Mouse (Mus musculus) hindbrain, embryonic 16.5 days (tissue): ENCODE results near the gene Gm17490. TPM values are rescaled to one million over a fixed set of nuclear protein-coding genes. Genes with fewer than 3 reads are reported as not detected.
"Not testable (repeated sequence)": the region's sequence is repeated elsewhere in the genome, so short reads cannot be mapped to it uniquely, and the experiment has no call there.

Experiments
- ATAC-seq: fragments of 200-750 bp; cut with Nextera tagmentation; 2 replicates; pipeline ENCODE4 v1.8.0; 2017; ENCODE audit warnings: moderate TSS enrichment, moderate library complexity
- H3K27ac ChIP-seq: fragments of 300-500 bp; sonication (generic); 2 replicates; pipeline ENCODE4 v1.5.1; 2014; ENCODE audit warnings: low read depth, mild to moderate bottlenecking, control low read depth, low read length, moderate library complexity
- H3K27me3 ChIP-seq: fragments of 300-500 bp; sonication (generic); replicated peaks from 2 replicates; pipeline ENCODE4 v1.6.1; 2014; ENCODE audit warnings: low read length; ENCODE audit not compliant: control insufficient read depth, insufficient read depth
- H3K36me3 ChIP-seq: fragments of 300-500 bp; sonication (generic); 2 replicates; pipeline ENCODE4 v1.6.1; 2014; ENCODE audit warnings: mild to moderate bottlenecking, low read length, moderate library complexity, mixed read lengths; ENCODE audit not compliant: control insufficient read depth, insufficient read depth
- H3K4me1 ChIP-seq: fragments of 300-500 bp; sonication (generic); 2 replicates; pipeline ENCODE4 v1.6.1; 2014; ENCODE audit warnings: low read depth, low read length; ENCODE audit not compliant: control insufficient read depth, insufficient read depth
- H3K4me2 ChIP-seq: fragments of 300-500 bp; sonication (generic); 2 replicates; pipeline ENCODE4 v1.6.1; 2014; ENCODE audit warnings: mild to moderate bottlenecking, low read length, control low read depth, moderate library complexity
- H3K4me3 ChIP-seq: fragments of 300-500 bp; sonication (generic); 2 replicates; pipeline ENCODE4 v1.5.1; 2014; ENCODE audit warnings: mild to moderate bottlenecking, low read length, control low read depth, moderate library complexity
- H3K9ac ChIP-seq: fragments of 300-500 bp; sonication (generic); 2 replicates; pipeline ENCODE4 v1.6.1; 2014; ENCODE audit warnings: low read depth, mild to moderate bottlenecking, control low read depth, low read length, moderate library complexity
- H3K9me3 ChIP-seq: fragments of 300-500 bp; sonication (generic); 2 replicates; pipeline ENCODE4 v1.6.1; 2014; ENCODE audit warnings: mild to moderate bottlenecking, low read length, moderate library complexity; ENCODE audit not compliant: control insufficient read depth
- WGBS: fragments of 180-500 bp; shearing (Covaris S2); extraction: QIAGEN DNeasy Blood & Tissue Kit; methylation state at CpG from one replicate; pipeline ENCODE4 v1.1.7; 2014; 5-methylcytosine and 5-hydroxymethylcytosine counted together
- polyA plus RNA-seq: library from polyadenylated mRNA; unstranded; fragments of >200 nt; fragmentation: Nextera tagmentation; extraction: Ambion mirVana; gene quantifications from 2 replicates; pipeline ENCODE4 v1.2.1, GENCODE M21; 2015

The Gm17490 gene
- polyA plus RNA-seq, 1 experiment from 2014 or later = not detected

- H3K4me2 ChIP-seq, H3K4me1 ChIP-seq, H3K27ac ChIP-seq, H3K27me3 ChIP-seq, ATAC-seq, H3K4me3 ChIP-seq, H3K36me3 ChIP-seq, H3K9ac ChIP-seq, H3K9me3 ChIP-seq: not testable (repeated sequence)
- WGBS = 85% methylated on average over 4 of the region's 4 CpGs
These were observed 19.3 kb downstream of the Gm17490 start for GRCm38 (mm10) chr2:11606718-11607117.

DNA sequence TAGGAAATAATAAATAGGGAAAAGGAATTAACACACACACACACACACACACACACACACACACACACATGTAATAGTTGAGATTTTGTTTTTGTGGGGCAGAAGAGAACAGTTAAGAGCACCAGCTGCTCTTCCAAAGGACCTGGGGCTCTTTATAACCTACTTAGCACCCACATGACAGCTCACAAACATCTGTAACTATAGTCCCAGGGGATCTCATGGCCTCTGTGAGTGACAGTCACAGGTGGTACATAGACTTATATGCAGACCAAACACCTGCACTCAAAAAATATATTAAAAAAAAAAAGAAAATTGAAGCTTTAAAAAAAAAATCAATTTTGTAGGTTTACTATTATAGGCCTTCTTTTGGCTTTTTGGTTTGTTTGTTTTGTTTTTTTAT, 21.2 kb downstream of the Gm17490 start:
- Histone ChIP-seq H3K27me3 (no peaks in the 10 kb centered on the region), H3K9me3 (no peaks in the 10 kb centered on the region), H3K4me1 (peaks cover 9% of the 10 kb centered on the region), H3K4me3 (no peak overlapping the region), H3K9ac (no peak overlapping the region), H3K27ac (no peak overlapping the region), H3K36me3 (peaks cover 6% of the 10 kb centered on the region; the same call in 1 of the 2 replicates), H3K4me2 (no peak overlapping the region)
- no peak for ATAC-seq

- WGBS = 84% methylated on average over 5 of the region's 5 CpGs
These were observed 22.0 kb downstream of the Gm17490 start, which contains the start of gene Rbm17 for GRCm38 (mm10) chr2:11604053-11604452. Gene Rbm17, minus strand, starts transcription at chr2:11604153.

DNA sequence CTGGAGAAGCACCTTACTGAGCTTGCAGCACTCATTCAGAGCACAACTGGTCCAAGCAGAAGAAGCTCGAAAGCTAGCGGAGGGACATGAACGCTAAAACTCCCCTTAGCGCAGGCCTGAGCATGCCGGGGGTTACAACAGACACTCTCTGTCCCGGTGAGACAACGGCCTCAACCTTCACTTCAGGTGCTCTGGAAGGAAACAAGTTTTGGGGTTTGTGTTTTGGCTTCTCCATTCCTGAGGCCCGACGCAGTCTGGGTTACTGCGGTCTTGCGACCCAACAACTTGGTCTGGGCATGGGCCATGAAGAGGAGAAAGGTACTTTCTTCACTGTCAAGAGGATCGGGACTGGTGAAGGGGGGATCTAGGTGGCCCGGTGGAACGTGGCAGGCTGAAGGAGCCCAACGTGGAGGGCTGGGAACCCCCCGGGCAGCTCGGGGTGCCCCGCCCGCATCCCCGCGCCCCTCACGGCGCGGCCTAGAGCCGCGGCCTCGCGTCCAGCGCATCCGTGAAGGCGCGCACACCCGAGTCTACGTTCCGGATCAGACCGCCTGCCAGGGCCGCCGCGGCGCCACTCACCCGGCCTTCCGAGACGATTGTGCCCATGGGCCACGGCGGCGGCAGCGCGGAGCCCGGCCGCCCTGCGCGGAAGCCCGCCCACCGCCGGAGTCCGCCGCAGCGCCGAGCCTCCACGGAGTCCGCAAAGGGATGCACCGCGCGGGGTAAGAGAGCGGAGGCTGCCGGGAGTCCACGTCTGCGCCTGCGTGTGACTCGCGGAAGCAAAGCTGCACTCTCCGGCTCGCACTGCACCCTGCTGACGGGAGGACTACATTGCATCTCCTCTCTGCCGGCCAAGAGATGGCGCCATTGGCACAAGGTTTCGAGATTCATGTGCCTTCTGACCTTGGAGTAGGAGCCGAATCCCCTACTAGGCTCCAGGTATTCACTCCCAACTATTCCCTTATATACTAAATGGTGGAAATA, 23.3 kb downstream of the Gm17490 start:
- no peaks in the 10 kb centered on the region for H3K9me3 ChIP-seq
- peak; percentile 100 for ATAC-seq
- under 1% methylated on average over 64 of the region's 78 CpGs for WGBS

More at GRCm38 (mm10) chr2:11604053-11604452, 22.0 kb downstream of the Gm17490 start, which contains the start of gene Rbm17:
- H3K4me1 ChIP-seq = peaks cover 9% of the 10 kb centered on the region
- H3K4me3 ChIP-seq = peak within 1 kb of the TSS; percentile 97
- ATAC-seq = no peak
- H3K27ac ChIP-seq = peak within 1 kb of the TSS; percentile 81
- H3K4me2 ChIP-seq = peak within 1 kb of the TSS; percentile 33; the same call in 1 of the 2 replicates
- peaks cover 9% of the 10 kb centered on the region; the same call in 1 of the 2 replicates for H3K36me3 ChIP-seq
- no peaks in the 10 kb centered on the region for H3K27me3 ChIP-seq
- no peaks in the 10 kb centered on the region for H3K9me3 ChIP-seq
- H3K9ac ChIP-seq = peak within 1 kb of the TSS; percentile 98

DNA sequence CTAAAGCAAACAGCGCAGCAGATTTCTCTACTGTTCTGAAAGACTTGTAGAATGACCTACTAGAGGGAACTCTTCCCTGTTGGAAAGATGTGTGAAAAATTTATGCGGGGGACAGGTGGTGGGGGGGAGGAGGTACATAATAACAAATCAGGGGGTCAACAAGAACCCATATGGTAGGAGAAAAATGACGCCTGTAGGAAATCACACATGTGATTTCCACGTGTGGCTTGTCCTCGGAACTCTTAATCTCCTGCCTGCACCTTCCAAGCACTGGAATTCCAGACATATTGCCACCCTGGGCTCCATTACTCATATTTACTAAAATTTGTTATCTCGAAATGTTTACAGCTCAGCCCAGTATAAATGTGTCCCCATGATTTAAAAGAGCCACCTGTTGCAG, 24.3 kb downstream of the Gm17490 start:
- H3K27ac ChIP-seq = no peak overlapping the region
- H3K9ac ChIP-seq = no peak overlapping the region; the same call in 1 of the 2 replicates
- H3K27me3 ChIP-seq = no peaks in the 10 kb centered on the region
- no peak for ATAC-seq
- H3K4me3 ChIP-seq = peak overlapping the region; percentile 97
- peak overlapping the region; percentile 74 for H3K4me2 ChIP-seq
- H3K9me3 ChIP-seq = no peaks in the 10 kb centered on the region
- peaks cover 23% of the 10 kb centered on the region for H3K36me3 ChIP-seq
- WGBS = 84% methylated on average over 6 of the region's 6 CpGs
- H3K4me1 ChIP-seq = peaks cover 9% of the 10 kb centered on the region

More for the DNA sequence above, 23.3 kb downstream of the Gm17490 start:
- H3K4me3 ChIP-seq = peak overlapping the region; percentile 97
- H3K27ac ChIP-seq = peak overlapping the region; percentile 81
- no peaks in the 10 kb centered on the region for H3K27me3 ChIP-seq
- H3K36me3 ChIP-seq = peaks cover 13% of the 10 kb centered on the region
- H3K4me1 ChIP-seq = peaks cover 9% of the 10 kb centered on the region
- H3K9ac ChIP-seq = peak overlapping the region; percentile 98
- peak overlapping the region; percentile 74 for H3K4me2 ChIP-seq

GRCm38 (mm10) chr2:11597906-11598305, 28.2 kb downstream of the Gm17490 start:
- Histone ChIP-seq H3K4me2 (no peak overlapping the region), H3K4me1 (peaks cover 9% of the 10 kb centered on the region), H3K27ac (no peak overlapping the region), H3K9me3 (no peaks in the 10 kb centered on the region), H3K4me3 (no peak overlapping the region), H3K36me3 (peaks cover 42% of the 10 kb centered on the region), H3K9ac (no peak overlapping the region), H3K27me3 (no peaks in the 10 kb centered on the region)
- ATAC-seq = no peak
- 96% methylated on average over 7 of the region's 7 CpGs for WGBS

DNA sequence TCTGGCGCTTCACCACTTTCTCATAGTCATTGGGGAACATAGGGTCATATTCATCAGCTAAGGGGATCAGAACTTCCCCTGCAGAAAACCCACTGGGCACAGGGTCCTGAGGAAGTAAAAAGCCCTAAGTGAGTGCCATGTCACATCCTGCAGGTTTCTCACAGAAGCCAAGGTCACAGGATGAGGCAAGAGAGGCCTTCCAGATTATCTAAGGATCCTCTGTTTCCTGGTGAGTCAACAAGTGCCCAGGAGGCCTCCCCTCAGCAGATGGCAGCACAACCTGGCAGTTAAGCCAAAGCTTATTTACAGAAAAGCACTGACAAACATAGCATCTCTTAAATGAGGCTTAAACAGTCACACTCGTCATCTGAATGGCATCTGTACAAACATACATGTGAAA, 29.4 kb downstream of the Gm17490 start:
- Histone ChIP-seq H3K36me3 (peaks cover 50% of the 10 kb centered on the region), H3K4me1 (peaks cover 3% of the 10 kb centered on the region)
- 97% methylated on average over 2 of the region's 2 CpGs for WGBS

DNA sequence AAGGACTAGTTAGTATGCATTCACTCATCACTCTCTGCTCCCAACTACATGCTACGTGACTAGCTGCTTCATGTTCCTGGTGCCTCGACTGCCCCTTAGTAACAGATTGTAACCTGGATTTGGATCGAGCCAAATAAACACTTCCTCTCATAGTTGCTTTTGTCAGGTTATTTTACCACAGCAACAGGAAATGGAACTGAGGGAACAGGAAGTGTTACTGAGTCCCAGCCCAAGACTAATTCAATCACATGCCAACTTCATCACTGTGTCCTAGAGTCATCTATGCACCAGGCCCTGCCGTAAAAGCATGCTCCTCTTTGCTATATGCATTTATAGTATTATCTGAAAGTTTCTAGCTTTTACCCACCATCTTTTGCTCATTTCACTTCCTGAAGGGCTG, 38.1 kb downstream of the Gm17490 start:
- H3K4me2 ChIP-seq = no peak overlapping the region
- H3K9me3 ChIP-seq = no peaks in the 10 kb centered on the region
- peaks cover 71% of the 10 kb centered on the region for H3K36me3 ChIP-seq
- H3K4me3 ChIP-seq = no peak overlapping the region
- no peaks in the 10 kb centered on the region for H3K4me1 ChIP-seq
- 94% methylated on average over 4 of the region's 4 CpGs for WGBS
- no peaks in the 10 kb centered on the region for H3K27me3 ChIP-seq
- ATAC-seq = no peak
- H3K27ac ChIP-seq = no peak overlapping the region
- no peak overlapping the region for H3K9ac ChIP-seq

More for the DNA sequence above, 29.4 kb downstream of the Gm17490 start:
- Histone ChIP-seq H3K4me3 (no peak overlapping the region), H3K27ac (no peak overlapping the region), H3K9me3 (no peaks in the 10 kb centered on the region), H3K27me3 (no peaks in the 10 kb centered on the region), H3K4me2 (no peak overlapping the region), H3K9ac (no peak overlapping the region)
- ATAC-seq = no peak

DNA sequence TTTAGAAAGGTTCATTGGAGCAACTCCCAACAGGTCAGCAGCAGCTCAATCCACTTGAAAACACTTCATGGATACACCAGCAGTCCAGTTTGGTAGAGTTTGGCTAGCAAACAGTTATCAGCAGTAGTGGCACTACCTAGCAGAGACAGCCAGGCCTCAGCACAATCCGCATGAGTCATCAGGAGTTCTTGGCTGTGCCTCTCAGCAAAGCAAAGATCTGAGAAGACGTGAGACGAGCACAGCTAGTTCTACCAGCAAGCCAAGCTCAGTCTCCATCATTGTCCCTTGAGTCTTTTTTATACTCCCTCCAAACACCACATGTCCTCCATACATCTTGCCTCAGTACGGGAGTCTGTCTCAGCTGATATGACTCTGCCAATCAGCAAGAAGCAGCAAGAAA, 46.7 kb downstream of the Gm17490 start:
- no peaks in the 10 kb centered on the region for H3K27me3 ChIP-seq
- peaks cover 11% of the 10 kb centered on the region for H3K36me3 ChIP-seq
- 97% methylated on average over 4 of the region's 4 CpGs for WGBS
- no peak overlapping the region for H3K4me2 ChIP-seq
- H3K27ac ChIP-seq = no peak overlapping the region
- no peaks in the 10 kb centered on the region for H3K4me1 ChIP-seq
- no peaks in the 10 kb centered on the region for H3K9me3 ChIP-seq
- H3K9ac ChIP-seq = no peak overlapping the region
- H3K4me3 ChIP-seq = no peak overlapping the region
- ATAC-seq = no peak
